In the genomic region with DNA sequence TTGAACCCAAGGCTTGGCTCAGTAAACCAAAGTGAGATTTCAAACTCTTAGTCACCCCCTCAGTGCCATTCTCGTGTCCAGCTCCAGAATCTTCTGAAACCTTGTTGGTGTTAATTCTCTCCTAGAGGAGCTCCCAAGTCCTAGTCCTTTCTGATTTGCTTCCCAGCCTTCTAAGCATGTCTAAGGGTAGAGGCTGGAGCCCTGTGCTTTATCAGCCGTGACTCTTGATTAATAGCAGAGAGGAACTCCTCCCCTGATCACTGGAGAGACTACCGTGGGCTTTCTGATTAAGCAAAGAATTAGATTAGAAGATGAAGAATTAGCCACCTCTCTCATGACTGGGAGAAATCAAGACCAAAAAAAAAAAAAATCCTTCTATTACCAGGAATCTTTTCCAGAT, we compare ENCODE assay signal across 23 mouse cellular contexts.
"Had no signal": no experiment of that assay in that cellular context is flagged by ENCODE, and none has a peak within 500 bp of the region (broad histone marks: within the 10 kb centered on the region; RNA-seq: fewer than 3 reads in every experiment).

No protein-coding gene starts in this region.

- DNase-seq: forebrain, postnatal 0 days; gastrocnemius, postnatal 14 days; gastrocnemius, postnatal 36 days; heart, adult 18-20 months; heart, postnatal 14 days; heart, postnatal 36 days; kidney, adult 11 months; kidney, adult 9 months; kidney, postnatal 36 days; layer of hippocampus, adult 9-11 months; layer of hippocampus, postnatal 36 days; left cerebral cortex, postnatal 4 days had no signal

- H3K9me3 ChIP-seq: heart, embryonic 13.5 days; heart, embryonic 15.5 days; hindbrain, embryonic 13.5 days; hindbrain, embryonic 15.5 days; limb, embryonic 13.5 days; limb, embryonic 15.5 days; liver, embryonic 12.5 days had no signal

- H3K27ac ChIP-seq: heart, embryonic 13.5 days; heart, embryonic 15.5 days; hindbrain, embryonic 13.5 days; hindbrain, embryonic 15.5 days; hindbrain, postnatal 0 days; limb, embryonic 13.5 days; limb, embryonic 15.5 days; liver, embryonic 12.5 days; liver, embryonic 14.5 days had no signal

- H3K4me3 ChIP-seq: heart, embryonic 13.5 days; heart, embryonic 15.5 days; hindbrain, embryonic 13.5 days; hindbrain, embryonic 15.5 days; limb, embryonic 13.5 days; limb, embryonic 15.5 days; liver, embryonic 12.5 days had no signal

- H3K4me2 ChIP-seq: heart, embryonic 11.5 days; heart, embryonic 13.5 days; heart, embryonic 15.5 days; hindbrain, embryonic 13.5 days; hindbrain, embryonic 15.5 days; limb, embryonic 13.5 days; limb, embryonic 15.5 days; liver, embryonic 12.5 days had no signal

- H3K36me3 ChIP-seq: heart, embryonic 13.5 days; heart, embryonic 15.5 days; hindbrain, embryonic 13.5 days; hindbrain, embryonic 15.5 days; limb, embryonic 13.5 days; limb, embryonic 15.5 days; liver, embryonic 12.5 days had no signal

- H3K4me1 ChIP-seq: liver, embryonic 12.5 days had no signal

- H3K9ac ChIP-seq: forebrain, postnatal 0 days; heart, embryonic 13.5 days; heart, embryonic 15.5 days; hindbrain, embryonic 13.5 days; hindbrain, embryonic 15.5 days; limb, embryonic 13.5 days; limb, embryonic 15.5 days; liver, embryonic 12.5 days; liver, embryonic 14.5 days had no signal

- ATAC-seq: forebrain, postnatal 0 days; hindbrain, postnatal 0 days; intestine, embryonic 16.5 days; liver, embryonic 12.5 days had no signal

- H3K27me3 ChIP-seq: heart, embryonic 13.5 days; heart, embryonic 15.5 days; hindbrain, embryonic 13.5 days; hindbrain, embryonic 15.5 days; limb, embryonic 13.5 days; limb, embryonic 15.5 days; liver, embryonic 12.5 days had no signal
